Mouse (Mus musculus): ENCODE measurements at regions not wholly inside any gene's neighbourhood (a gene's known extent, or its start where the extent isn't known, plus 50 kb on each side); places are given as distances from the start of the nearest gene placed in this dataset.

DNA sequence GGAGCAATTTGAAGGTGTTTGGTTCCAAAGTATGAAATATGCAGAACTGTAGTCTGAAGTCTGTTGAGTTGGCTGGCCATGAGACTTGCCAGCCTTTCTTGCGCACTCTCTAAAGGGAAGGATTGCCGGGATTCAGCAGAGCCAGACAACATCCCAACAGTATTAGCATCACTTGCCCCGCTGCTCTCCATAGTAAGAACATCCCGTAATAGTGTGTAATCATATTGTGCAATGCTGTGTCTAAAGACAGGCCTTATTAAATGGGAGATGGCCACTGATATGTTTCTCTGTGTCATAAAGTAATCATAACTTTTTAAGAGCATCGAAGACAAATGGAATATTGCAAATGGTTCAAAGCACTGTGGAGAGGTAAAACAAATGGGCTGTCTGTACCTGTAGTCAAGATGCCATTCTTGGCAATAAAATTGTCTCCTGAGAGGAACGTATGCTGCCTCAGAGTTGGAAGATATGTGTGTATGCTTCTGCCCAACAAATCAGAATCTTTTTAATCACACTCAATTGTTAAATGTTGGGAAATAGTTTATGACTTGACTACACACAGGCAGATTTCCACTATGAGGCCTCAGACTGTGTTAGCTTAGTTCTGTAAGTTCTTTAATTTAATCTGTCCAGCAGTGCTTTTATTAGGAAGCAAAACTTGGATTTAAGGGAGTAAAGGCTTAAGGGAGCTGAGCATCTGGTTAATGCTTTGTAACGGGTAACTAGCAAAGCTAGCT is 293.6 kb downstream of the Ostf1 start:
- no peak overlapping the region for H3K4me3 ChIP-seq (ENCODE audit: low read depth, low read length)
- ATAC-seq, result no peak
- no peak overlapping the region for H3K9ac ChIP-seq (ENCODE audit: low read depth, low read length)
- H3K9me3 ChIP-seq (replicated peaks; ENCODE audit: control insufficient read depth, low read length, poor library complexity, severe bottlenecking), result no peaks in the 10 kb centered on the region
- WGBS, result 90% methylated on average over 7 of the region's 7 CpGs
- no peaks in the 10 kb centered on the region for H3K36me3 ChIP-seq (ENCODE audit: control insufficient read depth, insufficient read depth, low read length)
- H3K4me1 ChIP-seq (ENCODE audit: control insufficient read depth, insufficient read depth, low read length), result no peaks in the 10 kb centered on the region
- H3K4me2 ChIP-seq (ENCODE audit: low read length), result no peak overlapping the region
- no peak overlapping the region for H3K27ac ChIP-seq (ENCODE audit: low read length)
- no peaks in the 10 kb centered on the region for H3K27me3 ChIP-seq (ENCODE audit: control insufficient read depth, insufficient read depth, low read depth, low read length)

DNA sequence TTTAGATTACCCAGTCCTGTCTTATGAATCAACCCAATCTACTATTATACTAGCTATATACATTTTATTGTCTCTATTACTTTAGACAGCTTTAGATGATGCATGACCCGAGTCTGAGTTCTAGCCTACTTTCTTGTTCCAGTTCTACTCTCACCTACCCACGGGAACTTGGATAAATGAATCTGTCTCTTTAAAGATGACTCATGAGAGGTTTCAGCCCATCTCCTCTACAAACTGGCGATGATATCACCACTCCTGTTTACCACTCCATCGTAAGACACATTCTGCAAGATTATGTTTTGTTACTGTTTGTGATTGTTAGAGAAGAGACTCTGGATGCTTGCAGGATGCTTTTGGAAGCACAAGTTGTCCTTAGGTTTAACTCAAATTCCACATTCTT is 295.0 kb downstream of the Ostf1 start:
- no peaks in the 10 kb centered on the region for H3K27me3 ChIP-seq (ENCODE audit: control insufficient read depth, insufficient read depth, low read depth, low read length)
- no peaks in the 10 kb centered on the region for H3K36me3 ChIP-seq (ENCODE audit: control insufficient read depth, insufficient read depth, low read length)
- H3K4me1 ChIP-seq (ENCODE audit: control insufficient read depth, insufficient read depth, low read length), result no peaks in the 10 kb centered on the region
- no peak overlapping the region for H3K4me3 ChIP-seq (ENCODE audit: low read depth, low read length)
- H3K27ac ChIP-seq (ENCODE audit: low read length), result no peak overlapping the region
- no peak overlapping the region for H3K4me2 ChIP-seq (ENCODE audit: low read length)
- no peaks in the 10 kb centered on the region for H3K9me3 ChIP-seq (replicated peaks; ENCODE audit: control insufficient read depth, low read length, poor library complexity, severe bottlenecking)
- no peak overlapping the region for H3K9ac ChIP-seq (ENCODE audit: low read depth, low read length)
- 89% methylated on average over 4 of the region's 4 CpGs for WGBS
- no peak for ATAC-seq

DNA sequence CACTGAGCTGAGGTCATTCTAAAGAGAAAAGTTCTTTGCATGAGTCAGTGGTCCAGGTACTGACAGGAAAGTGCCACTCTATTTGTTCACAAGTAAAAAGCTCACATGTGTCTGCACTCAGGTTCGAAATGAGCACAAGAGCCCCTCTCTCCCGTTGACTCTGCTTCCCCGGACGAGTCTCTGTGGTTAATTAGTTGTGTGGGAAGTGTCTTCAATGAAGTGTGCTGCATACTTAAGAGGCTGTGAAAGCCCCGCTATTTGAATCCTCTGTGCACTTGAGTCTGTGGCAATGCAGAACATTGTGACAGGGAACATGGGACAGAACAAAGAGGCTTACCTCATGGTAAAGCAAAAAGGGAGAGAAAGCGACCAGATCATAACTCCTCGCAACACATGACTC is 297.0 kb downstream of the Ostf1 start:
- H3K27ac ChIP-seq (ENCODE audit: low read length), result no peak overlapping the region
- no peak for ATAC-seq
- no peak overlapping the region for H3K4me3 ChIP-seq (ENCODE audit: low read depth, low read length)
- H3K4me1 ChIP-seq (ENCODE audit: control insufficient read depth, insufficient read depth, low read length), result no peaks in the 10 kb centered on the region
- WGBS, result 56% methylated on average over 7 of the region's 7 CpGs
- H3K27me3 ChIP-seq (ENCODE audit: control insufficient read depth, insufficient read depth, low read depth, low read length), result no peaks in the 10 kb centered on the region
- no peaks in the 10 kb centered on the region for H3K36me3 ChIP-seq (ENCODE audit: control insufficient read depth, insufficient read depth, low read length)
- H3K4me2 ChIP-seq (ENCODE audit: low read length), result no peak overlapping the region
- H3K9ac ChIP-seq (ENCODE audit: low read depth, low read length), result no peak overlapping the region
- H3K9me3 ChIP-seq (replicated peaks; ENCODE audit: control insufficient read depth, low read length, poor library complexity, severe bottlenecking), result no peaks in the 10 kb centered on the region

DNA sequence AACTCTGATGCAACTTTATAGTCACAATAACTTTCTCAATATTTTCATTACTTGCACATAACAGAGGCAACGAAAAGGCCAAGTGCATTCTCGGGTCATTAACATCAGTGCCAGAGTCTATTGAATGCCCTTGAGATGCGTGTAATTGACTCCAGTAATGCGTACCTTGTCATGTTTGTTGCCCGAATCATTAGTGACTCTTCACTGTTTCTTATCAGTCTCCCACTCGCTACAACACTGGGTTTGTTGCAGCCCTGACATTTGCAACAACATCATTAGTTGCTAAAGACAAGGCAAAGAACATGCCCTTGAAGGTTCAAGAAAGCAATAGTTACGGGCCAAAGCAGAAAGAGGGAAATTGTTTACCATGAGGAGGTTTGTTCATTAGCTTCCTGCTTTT is 299.8 kb downstream of the Ostf1 start:
- ATAC-seq, result no peak
- H3K4me3 ChIP-seq (ENCODE audit: low read depth, low read length), result no peak overlapping the region
- no peaks in the 10 kb centered on the region for H3K27me3 ChIP-seq (ENCODE audit: control insufficient read depth, insufficient read depth, low read depth, low read length)
- no peaks in the 10 kb centered on the region for H3K36me3 ChIP-seq (ENCODE audit: control insufficient read depth, insufficient read depth, low read length)
- no peak overlapping the region for H3K4me2 ChIP-seq (ENCODE audit: low read length)
- no peak overlapping the region for H3K9ac ChIP-seq (ENCODE audit: low read depth, low read length)
- H3K4me1 ChIP-seq (ENCODE audit: control insufficient read depth, insufficient read depth, low read length), result no peaks in the 10 kb centered on the region
- H3K27ac ChIP-seq (ENCODE audit: low read length), result no peak overlapping the region
- WGBS, result 73% methylated on average over 7 of the region's 7 CpGs
- no peaks in the 10 kb centered on the region for H3K9me3 ChIP-seq (replicated peaks; ENCODE audit: control insufficient read depth, low read length, poor library complexity, severe bottlenecking)

DNA sequence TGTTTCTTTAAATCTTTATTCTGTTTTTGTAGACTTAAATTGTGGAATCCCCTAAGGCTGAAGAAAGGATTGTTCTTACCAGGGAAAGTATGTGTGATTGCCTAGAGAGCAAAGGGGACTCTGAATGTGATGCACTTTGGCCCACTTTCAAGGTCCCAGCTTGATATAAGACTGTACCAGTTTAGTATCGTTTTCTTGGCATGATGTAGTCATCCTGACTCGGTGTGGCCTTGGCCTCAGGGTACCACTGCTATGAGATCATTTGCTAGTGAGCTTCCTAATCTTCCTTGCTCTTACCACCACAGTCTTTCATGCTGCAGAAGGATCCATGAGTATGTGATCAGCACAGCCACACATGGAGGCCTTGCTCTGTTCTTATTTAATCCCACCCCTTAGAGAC is 302.2 kb downstream of the Ostf1 start:
- no peaks in the 10 kb centered on the region for H3K36me3 ChIP-seq (ENCODE audit: control insufficient read depth, insufficient read depth, low read length)

DNA sequence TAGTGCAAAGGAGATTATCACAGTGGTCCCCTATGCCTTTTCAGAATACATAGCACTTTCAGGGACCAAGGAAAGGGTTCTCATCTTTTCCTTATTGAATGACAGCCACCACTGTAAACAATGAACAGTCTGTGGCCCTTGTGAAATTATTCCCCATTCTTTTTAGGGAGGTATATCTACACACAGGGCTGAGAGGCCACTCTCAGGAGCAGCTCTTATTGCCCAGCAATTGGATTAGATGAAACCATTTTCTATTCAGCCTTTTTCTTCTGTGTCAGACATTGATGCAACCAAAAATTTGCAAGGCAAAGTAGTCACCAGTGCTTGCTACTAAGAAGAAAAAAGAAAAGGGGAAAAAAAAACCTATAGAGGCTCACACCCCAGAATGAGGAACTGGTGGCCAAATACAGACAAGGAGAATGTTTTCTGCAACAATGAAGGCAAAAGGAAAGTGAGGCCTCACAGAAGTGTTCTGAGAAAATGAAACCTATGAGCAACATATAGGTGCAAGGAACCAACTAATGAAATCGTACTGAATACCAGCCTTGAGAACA is 313.2 kb downstream of the Ostf1 start:
- H3K27ac ChIP-seq (ENCODE audit: low read length), result no peak overlapping the region
- H3K9me3 ChIP-seq (replicated peaks; ENCODE audit: control insufficient read depth, low read length, poor library complexity, severe bottlenecking), result no peaks in the 10 kb centered on the region
- no peak for ATAC-seq
- no peaks in the 10 kb centered on the region for H3K36me3 ChIP-seq (ENCODE audit: control insufficient read depth, insufficient read depth, low read length)
- H3K4me2 ChIP-seq (ENCODE audit: low read length), result no peak overlapping the region
- H3K4me3 ChIP-seq (ENCODE audit: low read depth, low read length), result no peak overlapping the region
- WGBS, result 47% methylated on average over 1 of the region's 1 CpGs
- H3K4me1 ChIP-seq (ENCODE audit: control insufficient read depth, insufficient read depth, low read length), result no peaks in the 10 kb centered on the region
- no peaks in the 10 kb centered on the region for H3K27me3 ChIP-seq (ENCODE audit: control insufficient read depth, insufficient read depth, low read depth, low read length)
- H3K9ac ChIP-seq (ENCODE audit: low read depth, low read length), result no peak overlapping the region

More for the DNA sequence above, 302.2 kb downstream of the Ostf1 start:
- Histone ChIP-seq H3K27ac (ENCODE audit: low read length) (no peak overlapping the region), H3K4me2 (ENCODE audit: low read length) (no peak overlapping the region), H3K4me3 (ENCODE audit: low read depth, low read length) (no peak overlapping the region), H3K4me1 (ENCODE audit: control insufficient read depth, insufficient read depth, low read length) (no peaks in the 10 kb centered on the region), H3K9ac (ENCODE audit: low read depth, low read length) (no peak overlapping the region), H3K27me3 (ENCODE audit: control insufficient read depth, insufficient read depth, low read depth, low read length) (no peaks in the 10 kb centered on the region), H3K9me3 (replicated peaks; ENCODE audit: control insufficient read depth, low read length, poor library complexity, severe bottlenecking) (no peaks in the 10 kb centered on the region)
- no peak for ATAC-seq
- 88% methylated on average over 2 of the region's 2 CpGs for WGBS

DNA sequence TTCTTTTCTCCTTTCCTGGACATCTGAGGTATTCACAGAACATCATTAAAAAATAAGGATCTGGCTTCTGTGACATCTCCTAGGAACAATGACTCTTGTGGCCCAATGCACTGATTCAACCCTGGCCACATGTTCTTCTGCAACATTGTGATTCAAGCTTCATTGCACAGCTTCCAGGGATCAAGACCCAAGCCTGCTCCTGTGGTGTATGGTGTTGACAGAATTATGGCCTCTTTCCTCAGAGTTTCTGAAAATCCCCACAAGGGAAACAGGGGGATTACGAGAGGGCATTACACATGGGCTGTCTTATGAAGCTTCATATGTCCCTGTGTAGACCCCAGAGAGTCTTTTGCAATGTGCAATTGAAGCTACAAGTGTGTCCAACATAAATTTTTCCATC is 358.2 kb downstream of the Ostf1 start:
- Histone ChIP-seq H3K9me3 (replicated peaks; ENCODE audit: control insufficient read depth, low read length, poor library complexity, severe bottlenecking) (no peaks in the 10 kb centered on the region), H3K9ac (ENCODE audit: low read depth, low read length) (no peak overlapping the region), H3K27me3 (ENCODE audit: control insufficient read depth, insufficient read depth, low read depth, low read length) (no peaks in the 10 kb centered on the region), H3K4me3 (ENCODE audit: low read depth, low read length) (no peak overlapping the region), H3K36me3 (ENCODE audit: control insufficient read depth, insufficient read depth, low read length) (no peaks in the 10 kb centered on the region), H3K4me1 (ENCODE audit: control insufficient read depth, insufficient read depth, low read length) (no peaks in the 10 kb centered on the region), H3K27ac (ENCODE audit: low read length) (no peak overlapping the region), H3K4me2 (ENCODE audit: low read length) (no peak overlapping the region)
- no peak for ATAC-seq
- WGBS, result 89% methylated on average over 1 of the region's 1 CpGs

DNA sequence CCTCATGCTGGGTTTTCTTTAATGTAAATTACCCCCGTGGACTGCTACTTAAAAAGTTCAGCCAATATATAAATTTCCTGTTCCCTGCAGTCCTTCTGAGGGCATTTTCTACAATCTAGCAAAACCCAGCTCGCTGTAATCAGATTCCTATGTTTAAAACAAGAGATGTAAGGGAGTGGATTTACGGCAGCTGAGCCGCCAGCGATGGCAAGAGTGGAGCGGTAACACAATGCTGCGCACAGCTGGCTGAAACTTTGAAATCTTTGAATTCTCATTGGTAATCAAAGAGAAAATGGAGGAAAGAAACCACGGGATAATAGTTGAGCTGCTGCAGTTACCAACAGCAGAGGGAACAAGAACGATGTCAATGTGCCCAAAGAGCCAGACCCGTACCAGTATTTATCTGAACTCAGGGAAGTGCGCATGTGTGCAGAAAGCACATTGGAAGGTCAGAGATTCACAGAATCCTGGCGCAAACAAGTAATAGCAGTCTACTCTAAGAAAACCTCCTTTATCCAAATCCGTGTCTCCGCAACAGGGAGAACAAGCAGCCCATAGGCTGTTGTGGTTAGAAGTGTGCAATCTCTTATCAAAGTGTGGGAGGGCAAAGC is 376.4 kb downstream of the Ostf1 start:
- no peaks in the 10 kb centered on the region for H3K4me1 ChIP-seq (ENCODE audit: control insufficient read depth, insufficient read depth, low read length)
- no peak overlapping the region for H3K9ac ChIP-seq (ENCODE audit: low read depth, low read length)
- H3K4me3 ChIP-seq (ENCODE audit: low read depth, low read length), result peak overlapping the region; percentile 23
- 49% methylated on average over 14 of the region's 14 CpGs for WGBS
- peak overlapping the region; percentile 40 for H3K4me2 ChIP-seq (ENCODE audit: low read length)
- H3K9me3 ChIP-seq (replicated peaks; ENCODE audit: control insufficient read depth, low read length, poor library complexity, severe bottlenecking), result no peaks in the 10 kb centered on the region
- no peaks in the 10 kb centered on the region for H3K27me3 ChIP-seq (ENCODE audit: control insufficient read depth, insufficient read depth, low read depth, low read length)
- no peak overlapping the region for H3K27ac ChIP-seq (ENCODE audit: low read length)
- peak; percentile 62 for ATAC-seq
- H3K36me3 ChIP-seq (ENCODE audit: control insufficient read depth, insufficient read depth, low read length), result no peaks in the 10 kb centered on the region

DNA sequence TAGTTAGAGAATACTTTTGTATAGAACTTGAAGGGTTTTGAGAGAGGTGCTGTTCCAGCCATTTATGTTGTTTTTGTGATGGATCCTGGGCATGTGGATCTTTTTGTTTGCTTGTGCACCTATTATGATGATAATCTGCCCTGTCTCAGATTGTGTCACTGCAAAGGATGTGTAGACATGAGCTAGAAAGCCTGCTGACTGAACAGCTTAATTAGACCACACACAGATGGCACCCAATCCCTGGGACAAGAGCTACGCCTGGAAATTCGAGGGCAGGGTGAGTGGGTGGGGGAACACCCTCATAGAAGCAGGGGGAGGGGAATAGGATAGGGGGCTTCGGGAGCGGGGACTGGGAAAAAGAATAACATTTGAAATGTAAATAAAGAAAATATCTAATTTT is 378.3 kb downstream of the Ostf1 start:
- Histone ChIP-seq H3K4me3 (ENCODE audit: low read depth, low read length) (no peak overlapping the region), H3K4me2 (ENCODE audit: low read length) (no peak overlapping the region), H3K9ac (ENCODE audit: low read depth, low read length) (no peak overlapping the region), H3K9me3 (replicated peaks; ENCODE audit: control insufficient read depth, low read length, poor library complexity, severe bottlenecking) (no peaks in the 10 kb centered on the region), H3K4me1 (ENCODE audit: control insufficient read depth, insufficient read depth, low read length) (no peaks in the 10 kb centered on the region), H3K27me3 (ENCODE audit: control insufficient read depth, insufficient read depth, low read depth, low read length) (no peaks in the 10 kb centered on the region), H3K27ac (ENCODE audit: low read length) (no peak overlapping the region), H3K36me3 (ENCODE audit: control insufficient read depth, insufficient read depth, low read length) (no peaks in the 10 kb centered on the region)
- no peak for ATAC-seq
- WGBS, result 36% methylated on average over 4 of the region's 4 CpGs

Measured in midbrain, embryonic 16.5 days (tissue).